Mouse (Mus musculus) C2C12 (cell line): ENCODE measurements at regions not wholly inside any gene's neighbourhood (a gene's known extent, or its start where the extent isn't known, plus 50 kb on each side); places are given as distances from the start of the nearest gene placed in this dataset.

ENCODE experiments used
- H3K27me3 ChIP-seq: one replicate; pipeline ENCODE4 v1.6.1; 2011; ENCODE audit not compliant: control insufficient read depth, insufficient read depth, insufficient read length
- H3K36me3 ChIP-seq: one replicate; pipeline ENCODE4 v1.6.1; 2011; ENCODE audit not compliant: control insufficient read depth, insufficient read depth
- H3K4me3 ChIP-seq: one replicate; pipeline ENCODE4 v1.5.1; 2011; ENCODE audit warnings: mild to moderate bottlenecking, control low read depth; ENCODE audit not compliant: poor library complexity, insufficient read depth, severe bottlenecking
- H3K79me2 ChIP-seq: one replicate; pipeline ENCODE4 v1.6.1; 2011; ENCODE audit not compliant: control insufficient read depth, insufficient read depth
- H3K79me3 ChIP-seq: one replicate; pipeline ENCODE4 v1.6.1; 2011; ENCODE audit warnings: low read depth, control low read depth
- H3ac ChIP-seq: one replicate; pipeline ENCODE3; 2011; ENCODE audit warnings: low read depth; ENCODE audit not compliant: control insufficient read depth, insufficient read length
- CEBPB ChIP-seq: IDR thresholded peaks from one replicate; pipeline ENCODE4 v1.6.1; 2011; ENCODE audit warnings: low read depth, mild to moderate bottlenecking, control low read depth, moderate library complexity
- CTCF ChIP-seq: IDR thresholded peaks from one replicate; pipeline ENCODE4 v1.5.1; 2011; ENCODE audit not compliant: control insufficient read depth, insufficient read depth, insufficient read length
- FOSL1 ChIP-seq: IDR thresholded peaks from one replicate; pipeline ENCODE4 v1.8.0; 2011; ENCODE audit warnings: mild to moderate bottlenecking, low read length; ENCODE audit not compliant: poor library complexity, insufficient read depth, severe bottlenecking
- MAX ChIP-seq: IDR thresholded peaks from one replicate; pipeline ENCODE4 v1.6.1; 2011; ENCODE audit warnings: mild to moderate bottlenecking, control low read depth
- MYOD1 ChIP-seq: IDR thresholded peaks from one replicate; pipeline ENCODE4 v1.6.1; 2011; ENCODE audit warnings: low read depth; ENCODE audit not compliant: control insufficient read depth, insufficient read length
- MYOG ChIP-seq: IDR thresholded peaks from one replicate; pipeline ENCODE4 v1.6.1; 2011; ENCODE audit not compliant: control insufficient read depth, insufficient read length; ENCODE audit errors: extremely low read depth
- USF1 ChIP-seq: IDR thresholded peaks from one replicate; pipeline ENCODE4 v1.6.1; 2011; ENCODE audit warnings: low read depth, mild to moderate bottlenecking, control low read depth, moderate library complexity

DNA sequence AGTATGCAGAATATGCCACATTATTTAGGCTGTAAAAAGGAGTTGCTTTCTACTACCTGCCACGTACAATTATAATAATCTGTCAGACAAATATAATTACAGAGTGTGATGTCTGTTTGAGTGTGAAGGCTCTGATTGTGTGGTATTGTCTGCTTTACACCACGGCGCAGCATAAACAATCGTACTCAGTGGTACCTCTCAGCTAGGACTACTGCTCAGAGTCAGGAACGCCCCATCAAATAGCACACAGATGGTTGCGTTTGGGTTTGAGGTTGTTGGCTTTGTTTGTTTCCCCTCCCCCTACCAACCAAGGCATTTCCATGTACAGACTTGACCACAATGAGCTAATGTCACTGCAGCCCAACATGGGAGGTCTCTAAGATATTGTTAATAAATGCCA is 246.2 kb upstream of the G2e3 start:
- H3ac ChIP-seq, result no peak overlapping the region
- no peak overlapping the region for H3K4me3 ChIP-seq
- H3K79me3 ChIP-seq, result no peaks in the 10 kb centered on the region
- H3K79me2 ChIP-seq, result no peaks in the 10 kb centered on the region
- H3K27me3 ChIP-seq, result no peaks in the 10 kb centered on the region
- no peaks in the 10 kb centered on the region for H3K36me3 ChIP-seq
- no peak for TF ChIP-seq USF1
- TF ChIP-seq MYOD1, result no peak
- TF ChIP-seq CEBPB, result no peak
- no peak for TF ChIP-seq FOSL1
- no peak for TF ChIP-seq MAX

DNA sequence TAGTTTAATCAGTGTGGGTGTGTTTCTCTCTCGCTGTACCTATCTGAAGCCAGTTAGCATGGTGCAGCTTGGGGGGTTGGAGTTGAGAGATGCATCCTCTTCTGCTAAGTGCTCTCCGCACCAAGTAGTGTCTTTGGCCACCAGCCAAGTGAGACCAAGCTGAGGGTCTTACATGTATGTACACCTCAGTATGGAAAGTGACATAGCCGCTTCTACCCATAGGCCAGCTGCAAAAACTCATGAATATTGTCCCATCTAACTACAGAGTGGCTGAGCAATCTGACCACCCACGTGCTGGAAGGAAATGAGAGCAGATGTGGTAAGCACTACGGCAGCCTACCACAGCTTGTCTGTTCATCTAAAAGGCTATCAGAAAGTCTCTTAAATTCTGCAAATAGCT is 247.0 kb upstream of the G2e3 start:
- no peak for TF ChIP-seq MAX
- H3K79me2 ChIP-seq, result no peaks in the 10 kb centered on the region
- no peaks in the 10 kb centered on the region for H3K27me3 ChIP-seq
- H3K36me3 ChIP-seq, result no peaks in the 10 kb centered on the region
- H3K79me3 ChIP-seq, result no peaks in the 10 kb centered on the region
- no peak overlapping the region for H3ac ChIP-seq
- no peak overlapping the region for H3K4me3 ChIP-seq

DNA sequence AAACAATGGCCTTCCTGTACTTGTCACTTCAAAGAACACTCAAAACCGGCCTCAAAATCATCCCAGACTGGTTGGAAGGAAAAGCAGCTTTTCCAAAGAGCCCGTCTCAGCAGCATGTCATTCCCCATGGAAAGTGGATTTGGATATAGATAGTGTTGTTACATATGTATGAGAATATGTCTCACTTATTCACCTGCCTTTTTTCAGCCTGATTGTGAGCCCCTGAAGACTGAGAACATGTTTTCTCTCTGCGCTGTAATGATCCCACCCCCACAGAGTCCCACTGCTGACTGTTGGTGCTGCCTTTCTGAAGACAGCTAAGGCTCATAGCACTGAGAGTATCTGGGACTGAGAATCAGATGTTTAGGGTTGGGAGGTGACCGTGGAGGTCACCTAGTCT is 251.9 kb upstream of the G2e3 start:
- H3K4me3 ChIP-seq, result no peak overlapping the region
- no peak overlapping the region for H3ac ChIP-seq
- no peak for TF ChIP-seq USF1
- TF ChIP-seq CEBPB, result no peak
- H3K27me3 ChIP-seq, result no peaks in the 10 kb centered on the region
- no peaks in the 10 kb centered on the region for H3K79me3 ChIP-seq
- H3K36me3 ChIP-seq, result no peaks in the 10 kb centered on the region
- no peaks in the 10 kb centered on the region for H3K79me2 ChIP-seq

DNA sequence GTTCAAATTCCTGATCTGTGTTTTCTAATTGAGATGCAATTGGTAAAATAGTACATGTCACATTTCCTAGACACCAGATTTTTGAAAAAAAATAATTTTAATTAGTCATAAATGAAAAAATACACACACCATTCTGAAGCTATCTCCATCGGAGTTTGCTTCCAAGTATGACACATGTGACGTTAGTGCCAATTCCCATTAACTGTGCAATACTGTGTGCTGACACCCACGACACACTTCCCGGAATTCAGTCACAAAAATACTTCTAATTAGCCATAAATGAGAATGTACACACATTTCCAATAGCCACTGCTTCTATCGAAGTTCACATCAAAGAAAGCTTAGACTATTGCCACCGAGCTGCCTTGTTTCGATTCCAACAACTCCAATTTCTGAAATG is 258.5 kb upstream of the G2e3 start:
- Histone ChIP-seq H3K4me3 (no peak overlapping the region), H3K36me3 (no peaks in the 10 kb centered on the region), H3K79me3 (no peaks in the 10 kb centered on the region), H3ac (no peak overlapping the region), H3K27me3 (no peaks in the 10 kb centered on the region), H3K79me2 (no peaks in the 10 kb centered on the region)
- no peak for TF ChIP-seq USF1
- no peak for TF ChIP-seq MYOG
- no peak for TF ChIP-seq CTCF
- TF ChIP-seq FOSL1, result no peak
- no peak for TF ChIP-seq MAX
- no peak for TF ChIP-seq MYOD1
- TF ChIP-seq CEBPB, result no peak

DNA sequence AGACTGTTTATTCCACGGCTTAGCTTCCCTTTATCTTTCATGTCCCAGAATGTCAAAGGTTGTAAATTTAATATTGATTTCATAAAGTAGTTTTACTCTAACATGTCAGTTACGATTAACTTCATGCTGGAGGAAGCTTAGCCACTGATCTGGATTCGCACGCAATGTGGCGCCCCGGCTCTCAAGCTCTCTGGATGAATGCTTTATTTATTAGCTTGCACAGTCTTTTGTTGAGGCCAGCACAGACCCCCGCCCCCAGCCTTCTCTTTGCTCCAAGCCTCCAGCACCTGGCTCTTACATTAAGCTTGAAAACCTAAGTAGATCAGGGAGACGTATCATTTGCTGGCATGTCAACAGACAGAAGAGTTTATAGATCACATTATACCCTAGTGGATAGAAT is 266.1 kb upstream of the G2e3 start:
- TF ChIP-seq CTCF, result no peak
- TF ChIP-seq USF1, result no peak
- TF ChIP-seq CEBPB, result no peak
- no peak for TF ChIP-seq MAX
- TF ChIP-seq MYOD1, result no peak
- no peak for TF ChIP-seq FOSL1

DNA sequence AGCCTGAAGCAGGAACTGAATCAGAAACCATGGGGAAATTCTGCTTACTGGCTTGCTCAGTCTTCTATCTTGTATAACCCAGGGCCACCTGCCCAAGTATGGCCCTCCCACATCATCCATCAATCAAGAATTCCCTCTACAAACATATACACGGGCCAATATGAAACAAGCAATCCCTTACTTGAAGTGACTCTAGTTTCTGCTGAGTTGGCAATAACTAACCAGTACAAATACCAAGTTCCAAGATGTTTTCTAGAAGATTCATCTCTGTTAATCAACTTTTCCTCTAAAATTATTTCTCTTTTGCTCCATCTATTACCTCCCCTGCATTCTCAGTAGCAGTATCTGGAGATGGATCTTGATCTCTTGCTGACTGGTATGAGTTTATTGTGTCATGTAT is 274.4 kb upstream of the G2e3 start:
- TF ChIP-seq MYOD1 (no peak), MAX (no peak), CTCF (no peak), FOSL1 (no peak), USF1 (no peak), CEBPB (no peak), MYOG (no peak)
- no peaks in the 10 kb centered on the region for H3K79me2 ChIP-seq
- no peak overlapping the region for H3ac ChIP-seq
- H3K27me3 ChIP-seq, result no peaks in the 10 kb centered on the region
- H3K36me3 ChIP-seq, result no peaks in the 10 kb centered on the region
- no peaks in the 10 kb centered on the region for H3K79me3 ChIP-seq
- H3K4me3 ChIP-seq, result no peak overlapping the region

More for the DNA sequence above, 266.1 kb upstream of the G2e3 start:
- Histone ChIP-seq H3K79me3 (no peaks in the 10 kb centered on the region), H3K79me2 (no peaks in the 10 kb centered on the region), H3K4me3 (no peak overlapping the region), H3ac (no peak overlapping the region), H3K36me3 (no peaks in the 10 kb centered on the region), H3K27me3 (no peaks in the 10 kb centered on the region)

DNA sequence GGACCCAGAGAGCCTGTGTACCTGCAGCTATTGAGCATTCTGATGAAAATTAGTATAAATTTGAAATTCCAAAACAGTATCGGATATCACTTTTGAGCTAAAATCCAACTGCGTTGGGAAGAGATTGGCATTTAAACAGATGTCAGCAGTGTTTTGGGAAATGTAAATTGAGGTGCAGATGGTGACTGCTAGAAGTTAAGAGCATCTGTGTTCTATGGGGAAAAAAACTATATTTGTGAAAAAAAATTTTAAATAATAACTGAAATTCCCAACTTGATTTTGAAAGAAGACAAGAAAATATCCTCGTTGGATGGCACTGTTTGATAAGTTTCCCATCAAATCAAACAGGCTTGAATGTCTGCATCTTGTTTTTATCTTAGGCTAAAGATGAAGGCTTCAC is 286.9 kb upstream of the G2e3 start:
- H3ac ChIP-seq, result no peak overlapping the region
- no peaks in the 10 kb centered on the region for H3K27me3 ChIP-seq
- no peaks in the 10 kb centered on the region for H3K79me2 ChIP-seq
- H3K36me3 ChIP-seq, result no peaks in the 10 kb centered on the region
- no peak overlapping the region for H3K4me3 ChIP-seq
- no peaks in the 10 kb centered on the region for H3K79me3 ChIP-seq
- TF ChIP-seq FOSL1, result no peak
- no peak for TF ChIP-seq CEBPB
- TF ChIP-seq CTCF, result no peak
- no peak for TF ChIP-seq USF1
- TF ChIP-seq MYOG, result no peak
- TF ChIP-seq MYOD1, result no peak
- no peak for TF ChIP-seq MAX
